Mouse (Mus musculus) heart, postnatal 0 days (tissue): Measurements from ENCODE around the gene Camk2d.

Experiments used
- CTCF ChIP-seq: IDR thresholded peaks from 2 replicates; pipeline ENCODE4 v1.5.1; 2016; ENCODE audit warnings: antibody characterized with exemption, control low read depth, low read depth
- EP300 ChIP-seq: IDR thresholded peaks from 2 replicates; pipeline ENCODE4 v1.6.1; 2016; ENCODE audit warnings: antibody characterized with exemption, low read depth

GRCm38 (mm10) chr3:126681996-126682395 is 85.9 kb downstream of the Camk2d start:
- no peak for TF ChIP-seq CTCF
- no peak for TF ChIP-seq EP300
